In genomic region chr7:80696334-80696733, GRCm38 (mm10) we compare ENCODE assay signal across 19 mouse cellular contexts.
"Had no signal": no experiment of that assay in that cellular context is flagged by ENCODE, and none has a peak within 500 bp of the region (broad histone marks: within the 10 kb centered on the region; RNA-seq: fewer than 3 reads in every experiment).

No protein-coding gene starts in this region.

- H3K27ac ChIP-seq: liver, embryonic 13.5 days; liver, embryonic 15.5 days; lung, embryonic 15.5 days; macrophage; midbrain, embryonic 10.5 days; midbrain, embryonic 12.5 days; neural tube, embryonic 13.5 days; neural tube, embryonic 15.5 days; stomach, embryonic 15.5 days; stomach, postnatal 0 days had no signal

- H3K9ac ChIP-seq: liver, embryonic 13.5 days; liver, embryonic 15.5 days; liver, postnatal 0 days; lung, embryonic 15.5 days; midbrain, embryonic 12.5 days; neural tube, embryonic 13.5 days; neural tube, embryonic 15.5 days; stomach, embryonic 15.5 days had no signal

- H3K36me3 ChIP-seq: liver, embryonic 13.5 days; liver, embryonic 15.5 days; lung, embryonic 15.5 days; midbrain, embryonic 10.5 days; midbrain, embryonic 12.5 days; neural tube, embryonic 13.5 days; neural tube, embryonic 15.5 days; stomach, embryonic 15.5 days had no signal

- DNase-seq: liver, embryonic 13.5 days; liver, postnatal 0 days; lung, adult 2 months; lung, postnatal 14 days; lung, postnatal 36 days; midbrain, embryonic 14.5 days; right cerebral cortex, postnatal 14 days had no signal

- H3K4me1 ChIP-seq: lung, embryonic 15.5 days; midbrain, embryonic 10.5 days; midbrain, embryonic 12.5 days; neural tube, embryonic 13.5 days; neural tube, embryonic 15.5 days; stomach, embryonic 15.5 days had no signal

- H3K4me2 ChIP-seq: liver, embryonic 13.5 days; liver, embryonic 15.5 days; lung, embryonic 15.5 days; midbrain, embryonic 12.5 days; neural tube, embryonic 13.5 days; neural tube, embryonic 15.5 days; stomach, embryonic 15.5 days had no signal

- H3K9me3 ChIP-seq: liver, embryonic 15.5 days; lung, embryonic 15.5 days; midbrain, embryonic 10.5 days; midbrain, embryonic 12.5 days; neural tube, embryonic 13.5 days; neural tube, embryonic 15.5 days; stomach, embryonic 15.5 days had no signal

- H3K4me3 ChIP-seq: liver, embryonic 13.5 days; liver, embryonic 15.5 days; lung, embryonic 15.5 days; midbrain, embryonic 10.5 days; midbrain, embryonic 12.5 days; myocyte; neural tube, embryonic 13.5 days; neural tube, embryonic 15.5 days; stomach, embryonic 15.5 days had no signal

- H3K27me3 ChIP-seq: liver, embryonic 13.5 days; liver, embryonic 15.5 days; lung, embryonic 15.5 days; midbrain, embryonic 12.5 days; neural tube, embryonic 13.5 days; neural tube, embryonic 15.5 days; stomach, embryonic 15.5 days had no signal

- ATAC-seq: liver, postnatal 0 days; lung, postnatal 0 days; midbrain, embryonic 16.5 days had no signal
